Mouse (Mus musculus): ENCODE data around the gene Zfp53. TPM values are rescaled to one million over a fixed set of nuclear protein-coding genes. Genes with fewer than 3 reads are reported as not detected.
"Not testable (repeated sequence)": the region's sequence is repeated elsewhere in the genome, so short reads cannot be mapped to it uniquely, and the experiment has no call there.

The Zfp53 gene
- polyA plus RNA-seq, 1 experiment from 2014 or later, result 5.9 TPM

GRCm38 (mm10) chr17:21473362-21474190, 15.2 kb upstream of the Zfp53 start:
- Histone ChIP-seq H3K36me3 (ENCODE audit: control insufficient read depth, insufficient read depth) (no peaks in the 10 kb centered on the region), H3K27ac (ENCODE audit: low read depth, low read length) (no peak overlapping the region), H3K4me1 (replicated peaks; ENCODE audit: control insufficient read depth, insufficient read depth, low read length) (no peaks in the 10 kb centered on the region), H3K4me2 (replicated peaks; ENCODE audit: low read depth) (no peak overlapping the region), H3K9me3 (ENCODE audit: control insufficient read depth) (no peaks in the 10 kb centered on the region), H3K9ac (ENCODE audit: low read depth, low read length) (no peak overlapping the region), H3K4me3 (ENCODE audit: low read depth, low read length) (no peak overlapping the region), H3K27me3 (replicated peaks; ENCODE audit: control insufficient read depth, insufficient read depth, low read length) (no peaks in the 10 kb centered on the region)
- WGBS, result 24% methylated on average over 14 of the region's 14 CpGs
- ATAC-seq, result 0 out of 2 replicates have a peak, but pooled peaks have one; percentile 19
- TF ChIP-seq CTCF (IDR thresholded peaks at IDR 0.05; ENCODE audit: low read depth), result peak; percentile 40

- H3K4me2 ChIP-seq (replicated peaks; ENCODE audit: low read depth), result peak overlapping the region; percentile 32; the same call in 1 of the 2 replicates
- not testable (repeated sequence) for H3K4me3 ChIP-seq (ENCODE audit: low read depth, low read length); H3K9me3 ChIP-seq (ENCODE audit: control insufficient read depth); H3K27ac ChIP-seq (ENCODE audit: low read depth, low read length); ATAC-seq; H3K9ac ChIP-seq (ENCODE audit: low read depth, low read length); H3K36me3 ChIP-seq (ENCODE audit: control insufficient read depth, insufficient read depth); H3K4me1 ChIP-seq (replicated peaks; ENCODE audit: control insufficient read depth, insufficient read depth, low read length); H3K27me3 ChIP-seq (replicated peaks; ENCODE audit: control insufficient read depth, insufficient read depth, low read length)
- 4% methylated on average over 10 of the region's 10 CpGs for WGBS
These were observed 14.1 kb upstream of the Zfp53 start for GRCm38 (mm10) chr17:21474729-21475128.

- 68% methylated on average over 1 of the region's 1 CpGs for WGBS
- not testable (repeated sequence) for H3K36me3 ChIP-seq (ENCODE audit: control insufficient read depth, insufficient read depth); H3K9me3 ChIP-seq (ENCODE audit: control insufficient read depth)
These were observed 13.5 kb upstream of the Zfp53 start for GRCm38 (mm10) chr17:21475290-21475689.

GRCm38 (mm10) chr17:21476351-21476750, 12.4 kb upstream of the Zfp53 start:
- 54% methylated on average over 4 of the region's 9 CpGs for WGBS
- H3K27ac ChIP-seq (ENCODE audit: low read depth, low read length); H3K9ac ChIP-seq (ENCODE audit: low read depth, low read length); H3K36me3 ChIP-seq (ENCODE audit: control insufficient read depth, insufficient read depth); ATAC-seq; H3K4me1 ChIP-seq (replicated peaks; ENCODE audit: control insufficient read depth, insufficient read depth, low read length); H3K27me3 ChIP-seq (replicated peaks; ENCODE audit: control insufficient read depth, insufficient read depth, low read length); H3K9me3 ChIP-seq (ENCODE audit: control insufficient read depth); H3K4me2 ChIP-seq (replicated peaks; ENCODE audit: low read depth); H3K4me3 ChIP-seq (ENCODE audit: low read depth, low read length): not testable (repeated sequence)

More at GRCm38 (mm10) chr17:21475290-21475689, 13.5 kb upstream of the Zfp53 start:
- not testable (repeated sequence) for H3K4me3 ChIP-seq (ENCODE audit: low read depth, low read length); H3K9ac ChIP-seq (ENCODE audit: low read depth, low read length); H3K27ac ChIP-seq (ENCODE audit: low read depth, low read length); ATAC-seq; H3K4me2 ChIP-seq (replicated peaks; ENCODE audit: low read depth); H3K27me3 ChIP-seq (replicated peaks; ENCODE audit: control insufficient read depth, insufficient read depth, low read length); H3K4me1 ChIP-seq (replicated peaks; ENCODE audit: control insufficient read depth, insufficient read depth, low read length)

GRCm38 (mm10) chr17:21478103-21478777, 10.6 kb upstream of the Zfp53 start:
- H3K27me3 ChIP-seq (replicated peaks; ENCODE audit: control insufficient read depth, insufficient read depth, low read length); H3K36me3 ChIP-seq (ENCODE audit: control insufficient read depth, insufficient read depth); H3K4me1 ChIP-seq (replicated peaks; ENCODE audit: control insufficient read depth, insufficient read depth, low read length); H3K9me3 ChIP-seq (ENCODE audit: control insufficient read depth); H3K9ac ChIP-seq (ENCODE audit: low read depth, low read length); H3K27ac ChIP-seq (ENCODE audit: low read depth, low read length); H3K4me3 ChIP-seq (ENCODE audit: low read depth, low read length); H3K4me2 ChIP-seq (replicated peaks; ENCODE audit: low read depth); ATAC-seq: not testable (repeated sequence)
- WGBS, result 69% methylated on average over 9 of the region's 10 CpGs

- WGBS, result 4% methylated on average over 8 of the region's 8 CpGs
- no peaks in the 10 kb centered on the region for H3K27me3 ChIP-seq (replicated peaks; ENCODE audit: control insufficient read depth, insufficient read depth, low read length)
- ATAC-seq, result peak; percentile 45; the same call in 1 of the 2 replicates
These were observed 753 bp downstream of the Zfp53 start for GRCm38 (mm10) chr17:21489500-21490001.

More at GRCm38 (mm10) chr17:21489500-21490001, 753 bp downstream of the Zfp53 start:
- H3K4me2 ChIP-seq (replicated peaks; ENCODE audit: low read depth), result peak overlapping the region; percentile 70
- H3K4me3 ChIP-seq (ENCODE audit: low read depth, low read length), result peak overlapping the region; percentile 73
- H3K27ac ChIP-seq (ENCODE audit: low read depth, low read length), result peak overlapping the region; percentile 79; the same call in 1 of the 2 replicates
- TF ChIP-seq CTCF (IDR thresholded peaks at IDR 0.05; ENCODE audit: low read depth), result no peak
- H3K9me3 ChIP-seq (ENCODE audit: control insufficient read depth), result no peaks in the 10 kb centered on the region
- H3K4me1 ChIP-seq (replicated peaks; ENCODE audit: control insufficient read depth, insufficient read depth, low read length), result no peaks in the 10 kb centered on the region
- peak overlapping the region; percentile 77 for H3K9ac ChIP-seq (ENCODE audit: low read depth, low read length)
- H3K36me3 ChIP-seq (ENCODE audit: control insufficient read depth, insufficient read depth), result 0 out of 2 replicates have a peak, but pooled peaks cover 3% of the 10 kb centered on the region
